Mouse (Mus musculus) G1E (cell line): ENCODE results near the gene Ccnk.

Source experiments
- CTCF ChIP-seq: IDR thresholded peaks from 2 replicates; pipeline ENCODE4 v1.5.1; 2012; ENCODE audit warnings: low read depth, low read length, inconsistent platforms, mixed read lengths
- GATA1 ChIP-seq: IDR thresholded peaks from 2 replicates; pipeline ENCODE4 v1.6.1; 2012; ENCODE audit warnings: borderline replicate concordance, low read length, inconsistent platforms, mixed read lengths
- GATA2 ChIP-seq: IDR thresholded peaks from 2 replicates; pipeline ENCODE4 v1.6.1; 2012; ENCODE audit warnings: low read depth, low read length, inconsistent platforms, borderline replicate concordance
- TAL1 ChIP-seq: conservative IDR thresholded peaks from 2 replicates; pipeline ENCODE4 v1.6.1; 2012; ENCODE audit warnings: low read depth, low read length, inconsistent platforms, mixed read lengths

- TF ChIP-seq CTCF: no peak
- TF ChIP-seq TAL1: no peak
- TF ChIP-seq GATA2: no peak
- no peak for TF ChIP-seq GATA1
Observed at GRCm38 (mm10) chr12:108223357-108223756, 44.0 kb downstream of the Ccnk start.
